Mouse (Mus musculus): Measurements from ENCODE around the gene Hax1.

DNA sequence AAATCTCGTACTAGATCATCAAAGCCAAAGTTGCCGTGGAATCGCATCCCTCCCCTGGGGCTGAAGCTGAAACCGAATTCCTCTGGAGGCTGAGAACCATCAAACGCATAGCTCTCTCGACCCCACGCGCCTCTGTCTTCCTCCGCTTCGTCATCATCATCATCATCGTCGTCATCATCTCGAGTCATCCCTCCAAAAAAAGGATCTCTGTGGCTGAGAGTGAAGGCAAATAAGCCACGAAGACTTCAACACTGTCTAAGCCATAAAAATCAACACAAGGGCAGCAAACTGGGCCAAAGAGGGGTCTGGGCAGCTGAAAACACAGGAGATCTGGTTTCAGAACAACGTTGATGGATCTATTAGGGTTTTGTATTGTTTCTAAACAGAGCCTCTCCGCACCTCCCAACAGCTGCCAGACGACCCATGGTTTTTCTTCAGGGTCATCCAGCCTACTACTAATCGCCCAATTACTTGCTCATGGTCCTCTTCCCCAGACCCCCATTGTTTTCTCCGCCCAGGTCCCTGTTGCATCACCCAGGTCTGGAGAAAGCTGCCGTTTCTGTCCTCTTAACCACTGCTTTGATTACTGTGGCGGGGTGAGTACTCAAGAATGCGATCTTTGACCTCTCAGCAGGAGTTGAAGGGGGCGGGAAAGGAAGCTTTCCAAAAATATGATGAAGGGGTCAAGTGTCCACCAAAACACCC is 637 bp downstream of the Hax1 start:
- TF ChIP-seq POLR2A (IDR thresholded peaks at IDR 0.05; ENCODE audit: insufficient read depth, low read depth, low read length) (no peak), CTCF (IDR thresholded peaks at IDR 0.05; ENCODE audit: insufficient read depth, low read depth, low read length) (no peak)
